Mouse (Mus musculus) liver, embryonic 14.5 days (tissue): Measurements from ENCODE around the gene Bpgm.

ENCODE experiments used
- CTCF ChIP-seq: IDR thresholded peaks from 2 replicates; pipeline ENCODE4 v1.5.1; 2016; ENCODE audit warnings: antibody characterized with exemption, low read depth, control low read depth
- EP300 ChIP-seq: IDR thresholded peaks from 2 replicates; pipeline ENCODE4 v1.6.1; 2016; ENCODE audit warnings: antibody characterized with exemption, low read depth

DNA sequence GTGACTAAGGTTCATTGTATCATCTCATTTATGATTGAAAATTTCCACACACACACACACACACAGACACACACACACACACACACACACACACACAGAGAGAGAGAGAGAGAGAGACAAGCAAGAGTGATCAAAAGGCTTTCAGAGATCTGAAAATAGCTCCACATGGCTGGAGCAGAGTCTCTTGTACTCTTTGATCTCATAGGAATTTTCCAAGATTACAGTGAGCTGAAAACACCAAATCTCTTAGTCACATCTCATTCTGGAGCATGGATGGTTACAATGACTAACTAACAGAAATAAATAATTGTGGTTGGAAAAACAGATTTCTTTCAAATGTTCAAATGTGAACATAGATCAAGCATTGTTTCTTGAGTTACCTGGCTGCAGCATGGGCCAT, 16.6 kb upstream of the Bpgm start:
- TF ChIP-seq CTCF (no peak), EP300 (no peak)
